Mouse (Mus musculus): ENCODE data around the gene Pcp4l1.

DNA sequence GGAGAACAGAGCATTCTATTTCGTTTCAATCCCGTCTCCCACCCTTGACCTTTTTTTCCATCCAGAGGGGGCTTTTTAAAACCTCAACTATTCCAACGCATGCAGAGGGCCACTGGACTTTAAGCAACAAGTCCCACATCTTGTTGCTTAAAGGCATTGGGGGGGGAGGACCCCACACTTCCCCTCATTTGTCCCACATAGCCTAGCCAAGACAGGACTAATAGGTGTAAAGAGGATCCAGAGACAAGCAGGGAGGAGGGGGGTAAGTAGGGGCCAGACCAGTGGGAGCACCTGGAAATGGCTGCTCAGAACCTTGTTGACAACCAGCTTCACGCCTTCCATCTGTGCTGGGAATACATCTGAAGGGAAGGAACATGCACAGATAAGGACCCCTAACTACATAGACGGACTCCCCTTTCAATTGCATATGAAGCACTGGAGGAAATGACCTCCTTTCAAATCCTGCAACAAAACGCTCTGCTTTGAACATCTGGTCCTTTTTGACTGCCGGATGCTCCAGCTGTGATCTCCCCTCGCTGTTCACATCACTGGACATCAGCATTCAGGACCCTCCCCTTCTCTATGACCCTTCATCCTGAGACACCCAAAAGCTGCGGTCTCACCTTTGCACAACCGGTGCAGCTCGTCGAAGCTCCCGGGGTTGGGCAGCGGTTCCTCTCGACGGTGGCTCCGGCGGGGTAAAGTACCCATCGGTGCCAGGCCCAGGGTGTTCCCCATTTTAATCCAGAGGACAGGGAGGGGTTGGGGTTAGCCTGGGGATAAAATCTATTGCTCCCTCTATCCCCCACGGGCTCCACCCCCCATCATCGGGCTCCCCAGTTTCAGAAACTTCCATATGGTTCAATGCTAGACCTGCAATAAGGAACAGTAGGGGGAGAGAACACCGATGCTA is 25.5 kb upstream of the Pcp4l1 start:
- TF ChIP-seq CTCF (conservative IDR thresholded peaks at IDR 0.05; ENCODE audit: low read length) (no peak), POU5F1 (IDR thresholded peaks at IDR 0.05; ENCODE audit: borderline replicate concordance, low read length) (no peak), NANOG (IDR thresholded peaks at IDR 0.05; ENCODE audit: borderline replicate concordance, low read length) (no peak; the same call in 1 of the 2 replicates)
